Mouse (Mus musculus) large intestine, adult 2 months (tissue): Measurements from ENCODE around the gene Gm21985. TPM values are rescaled to one million over a fixed set of nuclear protein-coding genes. Genes with fewer than 3 reads are reported as not detected.
"Not testable (repeated sequence)": the region's sequence is repeated elsewhere in the genome, so short reads cannot be mapped to it uniquely, and the experiment has no call there.

Source experiments
- DNase-seq: peaks from one replicate; pipeline ENCODE4 v3.0.0-alpha.2; 2012; ENCODE audit warnings: low read depth, low spot score
- WGBS: fragments of 180-500 bp; shearing (Covaris S2); methylation state at CpG from one replicate; pipeline ENCODE4 v1.1.7; 2018; 5-methylcytosine and 5-hydroxymethylcytosine counted together
- polyA plus RNA-seq: library from polyadenylated mRNA; depleted of rRNA; stranded (reverse); fragments of >200 nt; gene quantifications from 2 replicates; pipeline ENCODE4 v1.2.3, GENCODE M21; 2012

Gene Gm21985
- polyA plus RNA-seq, 1 experiment: 0.02 TPM

DNA sequence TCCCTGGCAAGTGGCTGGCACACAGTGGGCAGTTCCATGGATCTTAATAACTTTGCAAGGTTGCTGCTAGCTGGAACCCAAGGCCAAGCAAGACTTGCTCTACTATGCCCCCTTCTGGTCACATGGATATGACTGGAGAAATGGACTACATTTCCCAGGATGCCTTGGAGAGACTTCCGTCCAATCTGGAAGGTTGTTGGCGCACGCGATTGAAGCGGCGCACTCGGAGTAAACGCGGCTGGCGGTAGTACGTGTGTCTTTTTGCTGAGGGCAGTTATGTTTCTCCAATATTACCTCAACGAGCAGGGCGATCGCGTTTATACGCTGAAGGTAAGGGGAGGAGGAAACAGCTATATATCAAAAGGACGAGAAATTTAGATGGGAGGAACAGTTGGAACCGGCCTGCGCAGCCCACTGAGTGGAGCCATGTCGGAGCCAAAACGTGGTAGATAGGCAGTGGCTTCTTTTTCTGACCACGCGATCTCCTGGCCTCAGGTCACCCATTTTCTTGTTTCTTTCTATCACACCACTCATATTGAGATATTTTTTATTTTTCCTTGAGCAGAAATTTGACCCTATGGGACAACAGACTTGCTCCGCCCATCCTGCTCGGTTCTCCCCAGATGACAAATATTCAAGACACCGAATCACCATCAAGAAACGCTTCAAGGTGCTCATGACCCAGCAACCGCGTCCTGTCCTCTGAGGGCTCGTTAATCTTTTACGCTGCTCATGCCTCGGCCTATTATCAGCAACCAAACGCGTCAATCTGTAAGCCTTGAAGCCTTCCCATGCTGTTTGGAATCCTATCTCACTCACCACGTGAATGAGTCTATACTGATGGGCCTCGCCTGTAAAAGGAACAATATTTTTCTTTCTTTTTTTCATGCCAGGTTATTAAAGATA, 4.1 kb upstream of the Gm21985 start, which contains the start of gene Nop10:
Gene Nop10, plus strand, starts transcription at position 179 of the 906 bp plus-strand sequence.
- WGBS: under 1% methylated on average over 36 of the region's 36 CpGs
- DNase-seq: no peak

DNA sequence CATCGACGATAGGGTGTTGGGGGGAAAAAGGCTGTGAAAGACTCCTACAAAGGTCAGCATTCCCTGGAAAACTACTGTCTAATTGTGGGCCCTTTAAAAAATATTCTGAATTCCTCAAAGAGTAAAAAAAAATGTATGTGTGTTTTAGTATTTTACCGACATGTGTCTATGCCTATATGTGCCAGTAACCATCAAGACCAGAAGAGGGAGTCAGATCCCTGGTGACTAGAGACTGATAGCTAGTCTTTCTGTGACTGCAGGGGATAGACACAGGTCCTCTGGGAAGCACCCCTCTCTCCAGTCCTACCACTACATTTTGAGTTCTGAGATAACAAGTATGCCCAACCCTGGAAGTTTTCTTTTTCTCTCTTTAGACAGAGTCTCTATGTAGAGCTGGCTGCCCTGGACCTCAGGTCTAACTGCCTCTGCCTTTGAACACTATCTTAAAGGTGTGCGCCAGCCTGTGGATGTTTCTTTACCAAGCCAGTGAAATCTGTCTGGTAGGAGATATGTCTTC, 3.3 kb upstream of the Gm21985 start:
- DNase-seq: no peak
- WGBS: 25% methylated on average over 4 of the region's 4 CpGs

DNA sequence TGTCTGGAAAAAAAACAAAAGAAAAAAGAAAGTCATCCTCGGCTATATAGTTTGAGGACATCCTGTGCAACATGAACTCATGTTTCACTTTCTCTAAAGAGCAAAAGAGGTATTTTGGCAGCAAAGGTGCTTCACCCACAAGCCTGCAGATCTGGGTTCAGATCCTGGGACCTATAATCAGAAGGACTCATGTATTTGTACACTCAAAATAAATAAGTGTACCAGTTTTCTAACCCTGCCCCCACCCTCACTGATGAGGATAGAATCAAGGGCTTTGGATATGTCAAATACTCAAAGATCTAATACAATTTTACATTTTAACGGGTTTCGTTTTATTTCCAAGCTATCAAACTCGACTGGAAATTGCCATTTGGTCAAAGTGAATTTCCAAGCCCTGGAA, 1.8 kb upstream of the Gm21985 start:
- WGBS: 63% methylated on average over 4 of the region's 4 CpGs

DNA sequence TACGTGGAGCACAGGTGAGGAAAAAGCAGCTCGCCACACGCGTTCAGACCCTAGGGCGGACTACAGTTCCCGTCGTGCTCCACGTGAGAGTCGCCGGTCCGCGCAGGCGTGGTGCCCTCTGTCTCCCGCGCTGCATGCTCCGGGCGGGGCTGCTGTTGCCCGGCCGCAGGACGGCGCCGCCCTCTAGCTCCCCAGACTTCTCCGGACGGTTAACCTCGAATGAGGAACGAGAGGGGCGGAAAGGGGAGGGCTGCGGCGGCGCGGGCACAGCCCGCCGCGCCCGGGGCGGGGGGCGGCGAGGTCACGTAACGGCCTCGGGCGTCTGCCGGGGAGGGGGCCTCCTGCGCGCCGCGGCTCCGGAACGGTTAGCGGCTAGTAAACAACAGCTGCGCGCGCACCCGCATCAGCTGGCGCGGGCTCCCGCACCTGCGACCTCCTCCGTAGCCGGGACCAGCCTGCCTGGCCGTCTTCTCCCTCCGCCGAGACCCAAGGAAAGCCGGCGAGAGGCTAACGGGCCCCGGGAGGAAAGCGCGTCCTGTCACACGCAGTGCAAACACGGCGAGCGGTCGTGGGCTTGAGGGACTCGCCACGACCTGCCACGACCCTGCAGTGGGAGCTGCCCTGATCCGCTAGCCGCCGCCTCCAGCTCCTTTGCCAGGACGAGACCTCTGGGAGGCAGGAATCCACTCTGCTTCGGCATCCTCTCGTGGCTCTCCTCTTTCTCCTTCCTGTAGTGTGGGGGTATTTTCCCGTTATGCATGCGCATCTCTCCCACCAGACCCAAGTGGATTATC, 469 bp upstream of the Gm21985 start, which contains the start of gene Slc12a6:
Gene Slc12a6, plus strand, starts transcription at position 378 of the 794 bp plus-strand sequence.
- DNase-seq: no peak
- WGBS: under 1% methylated on average over 67 of the region's 85 CpGs

More for the DNA sequence above, 1.8 kb upstream of the Gm21985 start:
- DNase-seq: no peak

DNA sequence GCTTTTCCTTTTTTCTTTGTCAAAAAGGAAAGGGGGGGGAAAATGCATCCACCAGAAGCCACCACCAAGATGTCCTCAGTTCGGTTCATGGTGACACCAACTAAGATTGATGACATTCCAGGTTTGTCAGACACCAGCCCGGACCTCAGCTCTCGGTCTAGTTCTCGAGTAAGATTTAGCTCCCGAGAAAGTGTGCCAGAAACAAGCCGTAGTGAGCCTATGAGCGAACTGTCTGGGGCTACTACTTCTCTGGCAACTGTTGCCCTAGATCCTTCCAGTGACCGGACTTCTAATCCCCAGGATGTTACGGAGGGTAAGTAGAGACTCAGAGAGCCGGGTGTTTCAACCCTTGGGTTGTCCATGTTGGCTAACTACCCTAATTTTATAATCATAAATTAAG, 666 bp downstream of the Gm21985 start:
- no peak for DNase-seq
- WGBS: 55% methylated on average over 10 of the region's 10 CpGs

DNA sequence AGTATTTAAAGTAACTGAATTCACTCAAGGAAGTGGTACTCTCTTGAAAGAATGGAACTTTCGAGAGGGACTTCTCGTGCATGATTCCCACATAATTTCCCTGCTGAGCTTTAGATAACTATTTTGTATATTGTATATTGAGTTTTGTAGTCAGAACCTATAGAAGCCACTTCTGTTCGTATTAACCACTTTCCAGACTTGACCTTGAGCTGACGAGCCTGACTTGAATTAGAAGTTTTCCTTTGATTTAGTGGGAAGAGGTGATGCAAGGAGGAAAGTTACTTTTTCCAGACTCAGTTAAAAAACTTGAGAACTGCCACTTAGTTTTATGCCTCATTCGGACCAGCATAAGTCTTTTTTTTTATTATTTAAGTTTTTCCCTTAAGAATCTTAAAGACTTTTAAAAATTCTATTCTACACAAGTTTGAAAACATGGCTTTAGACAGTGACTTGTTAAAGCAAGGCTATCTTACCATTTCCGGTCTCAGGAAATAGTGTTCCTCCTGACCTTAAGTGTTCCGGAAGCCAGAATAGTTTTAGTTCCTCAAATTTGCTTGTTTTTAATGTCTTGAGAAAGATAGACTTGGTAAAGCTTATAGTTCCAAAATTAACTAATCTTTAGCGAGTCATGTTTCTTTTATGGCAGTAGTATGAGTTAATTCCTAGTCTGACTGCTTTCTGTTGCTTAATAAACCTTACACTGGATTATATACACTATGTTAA, 1.6 kb downstream of the Gm21985 start:
- DNase-seq: no peak

DNA sequence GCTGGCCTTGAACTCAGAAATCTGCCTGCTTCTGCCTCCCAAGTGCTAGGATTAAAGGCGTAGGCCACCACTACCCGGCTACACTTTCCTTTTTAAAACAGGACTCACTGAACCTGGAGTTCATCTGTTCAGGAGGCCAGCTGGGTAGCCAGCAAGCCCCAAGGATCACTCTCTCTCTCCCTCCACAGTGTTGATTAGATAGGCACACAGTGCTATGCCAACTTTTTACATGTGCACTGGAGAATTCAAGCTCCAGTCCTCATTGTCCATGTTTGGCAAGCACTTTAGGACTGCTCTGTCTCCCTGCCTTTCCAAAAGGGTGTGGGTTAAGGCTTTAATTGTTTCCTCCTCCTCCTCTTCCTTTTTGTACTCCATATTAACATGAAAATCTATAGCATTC, 3.9 kb downstream of the Gm21985 start:
- WGBS: 71% methylated on average over 2 of the region's 2 CpGs
- no peak for DNase-seq

More for the DNA sequence above, 1.6 kb downstream of the Gm21985 start:
- WGBS: 63% methylated on average over 8 of the region's 8 CpGs

DNA sequence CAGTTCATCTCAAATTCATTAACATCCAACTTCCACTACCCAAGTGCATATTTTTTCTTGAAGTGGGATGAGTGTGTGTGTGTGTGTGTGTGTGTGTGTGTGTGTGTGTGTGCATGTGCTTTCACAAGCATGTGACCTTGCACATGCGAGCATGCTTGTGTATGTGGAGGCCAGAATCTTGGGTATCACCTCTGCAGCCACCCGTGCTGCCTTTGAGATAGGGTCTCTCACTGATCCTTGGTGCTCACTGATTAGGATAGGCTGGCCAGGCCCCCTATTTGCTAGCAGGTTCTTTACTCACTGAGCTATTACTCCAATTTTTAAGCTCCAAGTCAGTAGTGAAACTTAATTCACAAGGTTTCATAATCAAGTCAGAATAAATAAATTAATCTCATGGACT, 6.8 kb downstream of the Gm21985 start:
- no peak for DNase-seq
- 90% methylated on average over 2 of the region's 2 CpGs for WGBS

DNA sequence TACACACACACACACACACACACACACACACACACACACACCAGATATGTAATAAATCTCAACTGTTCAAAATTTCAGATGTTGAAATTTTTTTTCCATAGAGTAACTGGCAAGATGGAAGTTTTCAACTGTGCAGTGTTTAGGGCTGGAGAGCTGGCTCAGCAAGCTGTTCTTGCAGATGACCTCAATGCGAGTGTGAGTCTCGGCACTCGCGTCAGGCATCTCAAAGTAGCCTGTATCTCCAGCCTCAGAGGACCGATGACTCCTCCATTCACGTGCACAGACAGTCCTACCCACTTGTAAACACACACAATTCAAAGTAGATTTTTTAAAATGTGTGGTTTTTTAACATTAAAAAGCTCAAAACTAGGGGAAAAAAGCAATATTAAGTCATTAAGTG, 7.4 kb downstream of the Gm21985 start:
- DNase-seq: no peak
- 81% methylated on average over 6 of the region's 6 CpGs for WGBS

DNA sequence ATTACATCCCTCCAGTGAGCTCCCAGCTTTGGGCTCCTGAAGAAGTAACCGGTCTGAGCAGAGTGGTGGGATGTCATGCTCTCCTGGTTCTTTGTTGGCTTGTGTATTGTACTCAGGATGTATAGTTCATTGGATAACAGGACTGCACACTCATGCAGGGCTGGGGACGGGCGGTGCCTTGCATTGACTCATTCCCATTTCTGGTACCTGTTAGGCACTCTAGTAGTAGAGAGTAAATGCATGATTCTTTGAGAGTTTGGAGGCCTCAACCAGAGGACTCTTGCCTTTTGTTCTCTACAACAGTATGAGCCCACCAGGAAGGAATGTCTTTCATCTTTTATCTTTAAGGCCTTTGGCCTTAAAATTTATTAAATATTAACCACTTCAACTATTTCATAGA, 10.8 kb downstream of the Gm21985 start:
- 92% methylated on average over 3 of the region's 3 CpGs for WGBS
- DNase-seq: no peak

DNA sequence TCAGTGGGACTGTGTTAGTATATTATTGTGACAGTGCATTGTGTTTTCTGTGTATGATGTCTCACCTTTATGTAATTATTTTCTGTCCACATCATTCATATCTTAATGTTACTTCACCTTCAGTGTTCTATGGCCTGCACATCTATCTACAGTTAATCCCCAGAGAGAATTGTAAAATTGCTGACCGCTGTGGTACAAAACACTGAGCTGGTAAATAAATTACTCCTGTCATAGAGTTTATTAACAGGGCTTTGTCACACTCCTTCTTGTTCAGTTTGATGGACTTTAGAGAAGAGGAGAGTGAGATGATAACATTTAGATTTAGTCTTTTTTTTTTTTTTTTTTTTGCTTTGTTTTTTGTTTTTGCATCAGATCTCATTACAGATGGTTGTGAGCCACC, 16.7 kb downstream of the Gm21985 start:
- 84% methylated on average over 1 of the region's 1 CpGs for WGBS
- DNase-seq: no peak

DNA sequence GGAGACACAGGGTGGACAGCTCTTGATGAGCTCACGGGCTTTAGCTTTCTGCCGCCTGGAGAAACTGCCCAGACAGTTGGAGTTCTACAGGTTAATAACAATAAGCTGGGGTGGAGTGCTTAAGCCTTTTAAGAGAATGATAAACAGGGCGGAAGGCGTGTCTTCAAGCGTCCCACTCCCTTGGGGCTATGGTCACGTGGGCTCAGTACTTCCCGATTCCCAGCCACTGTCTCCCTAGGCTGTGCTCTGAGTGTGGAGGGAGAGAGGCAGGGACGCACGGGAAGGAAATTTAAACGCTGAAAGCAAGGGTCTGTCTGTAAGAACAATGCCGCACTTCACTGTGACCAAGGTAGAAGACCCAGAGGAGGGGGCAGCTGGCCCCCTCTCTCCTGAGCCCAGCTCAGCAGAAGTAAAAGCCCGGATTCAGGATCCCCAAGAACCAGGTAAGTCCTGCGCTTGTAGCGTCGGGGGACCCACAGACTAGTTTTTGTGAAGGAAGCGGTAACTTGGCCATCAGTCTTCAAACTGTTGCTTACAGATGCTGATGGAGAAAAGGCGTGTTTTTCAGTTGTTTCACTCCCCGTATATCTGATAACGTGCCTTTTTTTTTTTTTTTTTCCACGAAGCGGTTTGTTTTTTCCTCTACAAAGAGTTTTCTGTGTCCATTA, 18.4 kb downstream of the Gm21985 start:
- peak; percentile 77 for DNase-seq
- WGBS: 4% methylated on average over 21 of the region's 21 CpGs

DNA sequence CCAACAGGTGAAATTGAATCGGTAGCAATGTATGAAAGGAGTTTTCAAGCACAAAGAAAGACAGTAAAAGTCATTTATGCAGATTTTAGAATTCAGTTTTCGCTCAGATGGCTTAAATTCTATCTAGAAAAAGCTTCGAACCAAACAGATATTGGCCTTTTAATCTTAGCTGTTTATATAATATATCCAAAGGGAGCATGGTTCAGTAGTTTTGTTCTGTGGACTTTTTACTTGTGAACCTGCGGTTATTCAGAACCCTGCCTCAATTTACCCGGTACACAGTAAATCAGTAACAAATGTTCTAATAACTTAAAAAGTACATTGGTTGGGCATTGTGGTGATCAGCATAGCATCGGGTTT, 18.9 kb downstream of the Gm21985 start:
- no peak for DNase-seq

DNA sequence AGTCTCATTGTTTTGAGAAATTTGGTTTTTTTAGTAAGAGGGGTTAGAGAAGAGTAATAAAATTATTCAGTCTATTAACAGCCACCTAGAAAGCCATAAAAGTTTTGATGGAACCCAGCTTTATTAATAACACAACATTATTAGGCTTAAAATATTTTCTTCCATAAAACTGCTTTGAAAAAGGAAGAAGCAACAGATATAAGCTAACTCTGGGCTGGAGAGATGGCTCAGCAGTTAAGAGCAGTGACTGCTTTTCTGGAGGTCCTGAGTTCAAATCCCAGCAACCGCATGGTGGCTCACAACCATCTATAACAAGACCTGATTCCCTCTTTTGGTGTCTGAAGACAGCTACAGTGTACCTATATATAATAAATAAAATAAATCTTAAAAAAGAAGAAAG, 19.9 kb downstream of the Gm21985 start:
- WGBS: 94% methylated on average over 1 of the region's 1 CpGs
- not testable (repeated sequence) for DNase-seq

More for the DNA sequence above, 18.9 kb downstream of the Gm21985 start:
- 21% methylated on average over 6 of the region's 6 CpGs for WGBS

DNA sequence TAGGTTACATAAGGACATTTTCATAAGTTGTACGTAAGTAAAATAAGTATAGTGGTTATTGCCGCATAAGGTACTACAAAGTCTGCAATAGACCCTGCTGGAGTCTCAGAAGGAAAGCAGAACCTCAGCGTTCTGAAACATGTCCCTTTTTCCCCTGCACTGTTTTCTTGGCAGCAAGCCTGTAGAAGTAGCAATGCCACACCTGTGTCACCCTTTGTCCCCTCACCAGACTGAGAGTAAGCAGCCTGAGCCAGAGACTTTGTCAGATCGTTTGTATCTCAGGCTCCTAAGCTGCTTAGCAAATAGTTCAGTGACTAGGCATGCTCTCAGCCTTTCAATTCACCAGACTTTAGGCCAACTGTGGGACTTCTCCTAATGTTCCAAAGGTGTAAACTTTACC, 20.9 kb downstream of the Gm21985 start:
- DNase-seq: no peak
- WGBS: 25% methylated on average over 4 of the region's 4 CpGs

DNA sequence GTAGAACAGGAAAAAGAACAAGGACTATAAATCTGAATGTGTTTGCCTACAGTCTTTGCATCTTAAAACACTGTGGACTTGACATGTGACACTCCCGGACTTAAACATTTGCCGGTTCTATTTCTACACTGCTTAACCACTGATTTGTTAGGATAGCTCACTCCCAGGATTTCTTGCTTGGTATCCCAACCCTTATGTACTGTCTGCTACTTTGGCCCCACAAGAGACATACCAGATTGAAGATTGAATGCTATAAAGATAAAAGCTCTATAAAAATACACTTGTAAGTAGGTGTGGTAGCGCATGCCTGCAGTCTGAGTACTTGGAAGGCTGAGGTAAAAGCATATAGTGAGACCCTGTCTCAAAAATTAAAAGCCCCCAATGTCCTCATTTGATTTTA, 23.4 kb downstream of the Gm21985 start:
- 32% methylated on average over 3 of the region's 3 CpGs for WGBS
- DNase-seq: no peak

DNA sequence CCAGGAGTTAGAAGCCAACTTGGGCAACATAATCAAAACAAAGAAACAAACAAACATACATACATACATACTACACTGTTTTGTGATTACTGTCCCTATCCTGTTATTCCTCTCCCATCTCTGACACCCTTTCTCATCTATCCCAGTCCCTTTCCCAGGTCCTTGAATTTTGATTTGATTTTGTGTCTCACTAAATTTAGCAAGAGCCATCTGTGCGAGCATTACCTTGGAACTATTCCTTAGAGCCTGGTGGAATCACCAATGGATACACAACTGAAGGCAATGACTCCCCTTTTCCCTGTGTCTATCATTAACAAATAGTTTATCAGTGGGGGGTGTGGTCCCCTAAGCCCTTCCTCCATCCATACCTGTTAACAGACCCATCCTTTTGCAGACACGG, 26.7 kb downstream of the Gm21985 start:
- DNase-seq: no peak
- 90% methylated on average over 2 of the region's 2 CpGs for WGBS

DNA sequence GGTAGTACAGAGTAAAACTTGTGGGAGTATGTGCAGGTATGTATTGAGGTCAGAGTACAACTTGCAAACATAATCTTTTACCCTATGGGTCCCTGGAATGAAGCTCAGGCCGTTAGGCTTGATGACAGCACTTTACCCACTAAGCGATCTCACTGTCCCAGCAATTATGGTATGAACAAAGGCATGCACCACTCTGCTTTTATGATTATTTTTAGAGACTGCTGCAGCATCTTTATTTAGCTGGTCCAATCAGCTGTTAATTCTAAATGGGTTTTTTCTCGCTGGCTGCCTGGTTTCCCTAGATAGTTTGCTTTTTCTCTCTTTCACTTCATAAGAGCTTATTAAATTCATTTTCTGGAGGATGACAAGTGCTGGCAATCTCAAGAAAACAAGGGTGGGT, 30.1 kb downstream of the Gm21985 start:
- DNase-seq: no peak
- 64% methylated on average over 3 of the region's 3 CpGs for WGBS

DNA sequence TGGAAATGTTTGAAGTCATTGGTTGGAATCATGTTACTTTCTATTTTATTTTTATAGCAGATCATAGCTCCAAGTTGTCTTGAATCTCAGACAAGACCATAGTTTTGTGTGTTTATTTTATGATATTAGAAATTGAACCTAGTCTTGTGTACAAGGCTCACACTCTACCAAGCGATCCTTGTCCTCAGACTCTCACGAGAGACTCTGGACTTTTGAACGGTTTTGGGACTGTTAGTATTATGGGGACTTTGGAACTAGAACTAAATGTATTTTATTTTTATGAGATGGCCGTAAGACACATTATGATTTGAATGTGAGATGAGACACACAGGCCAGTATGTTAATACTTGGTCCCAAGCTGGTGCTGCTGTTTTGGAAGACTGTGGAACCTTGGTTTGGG, 32.1 kb downstream of the Gm21985 start:
- 48% methylated on average over 4 of the region's 4 CpGs for WGBS
- DNase-seq: no peak
